Mouse (Mus musculus): ENCODE measurements at regions not wholly inside any gene's neighbourhood (a gene's known extent, or its start where the extent isn't known, plus 50 kb on each side); places are given as distances from the start of the nearest gene placed in this dataset.
A peak's percentile ranks its signal among the peaks of the same experiment; 100 is the strongest.

GRCm38 (mm10) chr4:47622851-47623743 is 148.6 kb downstream of the Sec61b start:
- peak; percentile 23 for DNase-seq (ENCODE audit: low spot score)

GRCm38 (mm10) chr4:47630006-47630405 is 155.5 kb downstream of the Sec61b start:
- DNase-seq (ENCODE audit: low spot score), result no peak

GRCm38 (mm10) chr4:47630427-47630826 is 156.0 kb downstream of the Sec61b start:
- DNase-seq (ENCODE audit: low spot score), result no peak

GRCm38 (mm10) chr4:47638876-47639494 is 164.5 kb downstream of the Sec61b start:
- no peak for DNase-seq (ENCODE audit: low spot score)

GRCm38 (mm10) chr4:47645093-47645492 is 170.6 kb downstream of the Sec61b start:
- no peak for DNase-seq (ENCODE audit: low spot score)

GRCm38 (mm10) chr4:47648701-47649100 is 174.2 kb downstream of the Sec61b start:
- peak; percentile 68 for DNase-seq (ENCODE audit: low spot score)

- DNase-seq (ENCODE audit: low spot score), result no peak
These were observed 175.5 kb downstream of the Sec61b start for GRCm38 (mm10) chr4:47649951-47650350.

GRCm38 (mm10) chr4:47651521-47651920 is 177.1 kb downstream of the Sec61b start:
- DNase-seq (ENCODE audit: low spot score), result no peak

- DNase-seq (ENCODE audit: low spot score), result peak; percentile 67
These were observed 178.7 kb downstream of the Sec61b start for GRCm38 (mm10) chr4:47653143-47653542.

GRCm38 (mm10) chr4:47669519-47669918 is 195.1 kb downstream of the Sec61b start:
- DNase-seq (ENCODE audit: low spot score), result no peak

- no peak for DNase-seq (ENCODE audit: low spot score)
These were observed 196.0 kb downstream of the Sec61b start for GRCm38 (mm10) chr4:47670476-47670875.

GRCm38 (mm10) chr4:47671362-47671761 is 196.9 kb downstream of the Sec61b start:
- no peak for DNase-seq (ENCODE audit: low spot score)

- DNase-seq (ENCODE audit: low spot score), result no peak
These were observed 206.7 kb downstream of the Sec61b start for GRCm38 (mm10) chr4:47681141-47681540.

- DNase-seq (ENCODE audit: low spot score), result no peak
These were observed 216.7 kb downstream of the Sec61b start for GRCm38 (mm10) chr4:47691207-47691606.

GRCm38 (mm10) chr4:47692654-47693053 is 218.2 kb downstream of the Sec61b start:
- DNase-seq (ENCODE audit: low spot score), result no peak

- DNase-seq (ENCODE audit: low spot score), result no peak
These were observed 218.8 kb downstream of the Sec61b start for GRCm38 (mm10) chr4:47693221-47693620.

GRCm38 (mm10) chr4:47697071-47697470 is 222.6 kb downstream of the Sec61b start:
- DNase-seq (ENCODE audit: low spot score), result no peak

GRCm38 (mm10) chr4:47698514-47698913 is 224.1 kb downstream of the Sec61b start:
- no peak for DNase-seq (ENCODE audit: low spot score)

- DNase-seq (ENCODE audit: low spot score), result no peak
These were observed 224.5 kb downstream of the Sec61b start for GRCm38 (mm10) chr4:47698926-47699325.

GRCm38 (mm10) chr4:47703501-47703900 is 229.0 kb downstream of the Sec61b start:
- no peak for DNase-seq (ENCODE audit: low spot score)

- no peak for DNase-seq (ENCODE audit: low spot score)
These were observed 230.1 kb downstream of the Sec61b start for GRCm38 (mm10) chr4:47704607-47705006.

GRCm38 (mm10) chr4:47707966-47708365 is 233.5 kb downstream of the Sec61b start:
- no peak for DNase-seq (ENCODE audit: low spot score)

GRCm38 (mm10) chr4:47713387-47713786 is 238.9 kb downstream of the Sec61b start:
- DNase-seq (ENCODE audit: low spot score), result no peak

Data from retina, embryonic 14.5 days (tissue).